Mouse (Mus musculus) adrenal gland, adult 2 months (tissue): Measurements from ENCODE around the gene Wdr44. TPM values are rescaled to one million over a fixed set of nuclear protein-coding genes. Genes with fewer than 3 reads are reported as not detected.
"Not testable (repeated sequence)": the region's sequence is repeated elsewhere in the genome, so short reads cannot be mapped to it uniquely, and the experiment has no call there.

Experiments
- DNase-seq: peaks from one replicate; pipeline ENCODE4 v3.0.0; 2021
- long read RNA-seq: library from polyadenylated mRNA; stranded (forward); transcript quantifications from one replicate; pipeline ENCODE4 v2.0.0, GENCODE M21; 2021
- polyA plus RNA-seq: library from polyadenylated mRNA; depleted of rRNA; stranded (reverse); fragments of >200 nt; gene quantifications from 2 replicates; pipeline ENCODE4 v1.2.3, GENCODE M21; 2012; rRNA removed
- total RNA-seq, 2 experiments: library from RNA; stranded (reverse); gene quantifications; 2 replicates each; pipeline ENCODE4 v1.2.3; 2021

Gene Wdr44
- total RNA-seq, result 10 to 100 TPM; 12.6 to 13.8 TPM
- 4.5 and 5.4 TPM in 2 replicates for polyA plus RNA-seq
- long read RNA-seq, full-length matches to known transcripts, result 7 of 8 reads
- long read RNA-seq, partial matches to known transcripts, result 1 of 8 reads
- long read RNA-seq, other reads (novel, unspliced or antisense), result 0 of 8 reads

GRCm38 (mm10) chrX:23692722-23693442, at the start of gene Wdr44:
Gene Wdr44, plus strand, starts transcription at chrX:23693051.
- peak; percentile 96 for DNase-seq

GRCm38 (mm10) chrX:23648371-23648770, 44.5 kb upstream of the Wdr44 start:
- DNase-seq, result no peak

- no peak for DNase-seq
Measured at GRCm38 (mm10) chrX:23662216-23662615, 30.6 kb upstream of the Wdr44 start.

- DNase-seq, result no peak
Measured at GRCm38 (mm10) chrX:23673193-23673592, 19.7 kb upstream of the Wdr44 start.

GRCm38 (mm10) chrX:23675450-23675849, 17.4 kb upstream of the Wdr44 start:
- DNase-seq, result no peak

- no peak for DNase-seq
Measured at GRCm38 (mm10) chrX:23676583-23676982, 16.3 kb upstream of the Wdr44 start.

GRCm38 (mm10) chrX:23677511-23677910, 15.3 kb upstream of the Wdr44 start:
- DNase-seq, result no peak

GRCm38 (mm10) chrX:23692336-23692721, 522 bp upstream of the Wdr44 start:
- peak; percentile 4 for DNase-seq

- peak; percentile 24 for DNase-seq
Measured at GRCm38 (mm10) chrX:23693443-23694400, 871 bp downstream of the Wdr44 start.

GRCm38 (mm10) chrX:23694588-23694987, 1.7 kb downstream of the Wdr44 start:
- no peak for DNase-seq

- no peak for DNase-seq
Measured at GRCm38 (mm10) chrX:23695109-23695508, 2.3 kb downstream of the Wdr44 start.

GRCm38 (mm10) chrX:23697346-23697745, 4.5 kb downstream of the Wdr44 start:
- no peak for DNase-seq

GRCm38 (mm10) chrX:23699023-23699422, 6.2 kb downstream of the Wdr44 start:
- DNase-seq, result no peak

- DNase-seq, result no peak
Measured at GRCm38 (mm10) chrX:23717247-23717646, 24.4 kb downstream of the Wdr44 start.

GRCm38 (mm10) chrX:23727463-23727862, 34.6 kb downstream of the Wdr44 start:
- no peak for DNase-seq

GRCm38 (mm10) chrX:23754671-23755070, 61.8 kb downstream of the Wdr44 start:
- DNase-seq, result no peak

GRCm38 (mm10) chrX:23767849-23768248, 75.0 kb downstream of the Wdr44 start:
- no peak for DNase-seq

GRCm38 (mm10) chrX:23807125-23807524, 114.3 kb downstream of the Wdr44 start:
- DNase-seq, result no peak

- no peak for DNase-seq
Measured at GRCm38 (mm10) chrX:23810365-23810764, 117.5 kb downstream of the Wdr44 start.

- not testable (repeated sequence) for DNase-seq
Measured at GRCm38 (mm10) chrX:23813287-23813686, 120.4 kb downstream of the Wdr44 start.

- not testable (repeated sequence) for DNase-seq
Measured at GRCm38 (mm10) chrX:23822885-23823284, 130.0 kb downstream of the Wdr44 start.

- DNase-seq, result peak; percentile 36
Measured at GRCm38 (mm10) chrX:23823398-23824023, 130.7 kb downstream of the Wdr44 start.
